Mouse (Mus musculus) G1E-ER4 (cell line): ENCODE results near the gene Sptssb. TPM values are rescaled to one million over a fixed set of nuclear protein-coding genes. Genes with fewer than 3 reads are reported as not detected.

ENCODE experiments used
- GATA1 ChIP-seq: IDR thresholded peaks from one replicate; pipeline ENCODE4 v1.8.0; 2012; ENCODE audit warnings: low read length, inconsistent platforms
- polyA plus RNA-seq: library from polyadenylated mRNA; stranded (reverse); fragments of >175 nt; gene quantifications from 2 replicates; pipeline ENCODE4 v1.2.3, GENCODE M21; 2012

Gene Sptssb
- polyA plus RNA-seq, 1 experiment: not detected

DNA sequence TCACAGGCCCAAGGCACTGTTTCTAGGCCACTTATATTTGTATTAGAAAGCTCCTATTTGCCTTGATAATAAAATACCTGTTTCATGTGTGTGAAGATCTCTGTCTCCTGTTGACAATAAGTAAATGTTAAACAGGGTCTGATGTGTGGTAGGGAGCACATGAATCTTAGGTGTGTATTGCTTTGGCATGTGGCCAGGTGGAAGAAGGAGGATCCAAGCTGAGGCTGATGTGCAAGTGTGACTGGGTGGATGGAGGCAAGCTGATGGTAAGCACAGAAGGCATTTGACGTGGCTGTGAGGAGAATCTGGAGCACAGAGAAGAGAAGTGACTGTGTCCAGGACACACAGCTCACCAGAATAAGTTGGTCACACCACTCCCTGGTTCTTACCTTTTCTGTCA is 60.6 kb downstream of the Sptssb start:
- TF ChIP-seq GATA1: no peak

DNA sequence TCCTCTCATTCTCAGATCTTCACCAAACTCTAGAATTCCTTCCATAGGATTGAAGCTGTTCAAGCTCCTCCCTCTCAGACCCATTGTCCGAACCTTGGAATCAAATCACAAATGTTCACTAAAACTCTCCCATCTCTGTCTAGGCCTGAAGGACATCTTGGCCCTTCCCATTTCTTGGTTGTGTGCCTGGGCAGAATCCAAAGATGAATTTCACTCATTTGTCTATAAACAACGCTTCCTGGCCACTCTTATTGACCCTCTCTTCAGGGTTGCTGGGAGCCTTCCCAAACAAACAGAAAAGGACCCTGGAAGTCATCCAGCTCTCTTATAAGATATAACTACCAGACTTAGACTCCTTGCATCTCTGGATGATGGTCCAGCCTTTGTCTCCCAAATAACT is 61.8 kb downstream of the Sptssb start:
- no peak for TF ChIP-seq GATA1

DNA sequence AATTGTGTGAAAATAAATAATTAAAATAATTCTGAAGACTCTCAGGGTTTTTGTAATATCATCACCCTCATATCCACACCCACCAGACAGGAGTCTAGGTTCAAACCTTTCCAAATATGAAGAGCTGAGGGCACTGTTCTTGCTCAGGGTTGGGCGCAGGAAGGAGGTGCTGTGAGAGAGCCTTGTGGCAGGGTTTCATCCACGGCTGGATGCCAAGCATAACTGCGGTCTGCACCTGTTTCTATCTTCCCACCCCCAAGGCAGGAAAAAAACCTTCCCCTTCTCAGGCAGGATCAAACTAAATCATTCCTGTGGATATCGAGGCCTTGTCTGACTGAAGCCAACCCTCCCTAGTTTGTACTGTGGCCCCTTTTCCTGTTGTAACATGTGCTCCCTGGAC is 62.2 kb downstream of the Sptssb start:
- TF ChIP-seq GATA1: no peak

DNA sequence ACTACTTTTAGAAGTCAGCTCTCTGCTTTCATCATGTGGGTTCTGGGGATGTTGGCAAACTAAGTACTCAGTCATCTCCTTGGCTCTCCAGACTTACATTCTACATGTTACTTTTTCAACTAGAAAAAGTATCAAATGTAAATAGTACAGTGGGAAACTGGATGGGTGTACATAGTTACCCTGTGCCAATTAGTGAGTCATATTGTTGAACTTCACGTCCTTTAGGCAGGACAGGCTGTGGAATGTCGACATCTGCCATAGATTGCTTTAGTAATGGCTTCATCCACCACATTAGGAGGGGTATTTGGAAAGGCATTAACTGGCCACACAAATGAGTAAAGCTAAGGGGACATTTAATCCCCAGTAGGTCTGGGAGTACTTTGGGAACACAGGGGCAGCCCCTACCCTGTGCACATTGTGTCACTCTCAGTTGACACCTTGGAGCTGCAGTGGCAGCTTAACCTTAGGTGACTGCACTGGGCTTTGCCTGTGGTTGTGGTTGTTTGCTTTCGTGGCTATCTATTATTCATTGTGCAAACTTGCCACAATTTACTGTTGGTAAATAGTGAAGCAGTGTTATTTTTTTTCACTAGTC is 66.8 kb downstream of the Sptssb start:
- TF ChIP-seq GATA1: no peak

DNA sequence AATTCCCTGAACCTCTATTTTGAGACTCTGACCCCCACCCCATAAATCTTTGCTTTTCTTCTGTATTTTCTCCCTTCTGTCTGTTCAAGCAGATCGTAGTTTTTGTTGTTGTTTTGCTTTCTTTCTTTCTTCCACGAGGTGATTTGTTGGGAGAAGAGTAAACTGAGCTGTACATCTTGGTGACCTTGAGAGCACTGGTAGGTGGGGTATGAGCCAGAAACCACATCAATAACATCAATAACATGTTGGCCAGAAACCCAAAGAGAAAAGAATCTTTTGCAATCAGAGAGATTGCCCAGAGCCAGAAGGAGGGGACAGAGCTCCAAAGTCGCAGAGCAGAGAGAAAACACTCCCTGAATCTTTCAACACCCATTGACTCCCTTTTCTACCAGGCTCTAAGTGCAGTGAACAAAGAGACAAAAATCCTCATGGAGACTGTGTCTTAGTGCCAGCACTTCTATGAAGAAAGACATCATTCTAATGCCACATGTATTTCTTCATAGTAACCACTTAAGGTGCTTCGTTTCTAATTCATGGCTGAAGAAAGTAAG is 80.4 kb downstream of the Sptssb start:
- TF ChIP-seq GATA1: no peak

DNA sequence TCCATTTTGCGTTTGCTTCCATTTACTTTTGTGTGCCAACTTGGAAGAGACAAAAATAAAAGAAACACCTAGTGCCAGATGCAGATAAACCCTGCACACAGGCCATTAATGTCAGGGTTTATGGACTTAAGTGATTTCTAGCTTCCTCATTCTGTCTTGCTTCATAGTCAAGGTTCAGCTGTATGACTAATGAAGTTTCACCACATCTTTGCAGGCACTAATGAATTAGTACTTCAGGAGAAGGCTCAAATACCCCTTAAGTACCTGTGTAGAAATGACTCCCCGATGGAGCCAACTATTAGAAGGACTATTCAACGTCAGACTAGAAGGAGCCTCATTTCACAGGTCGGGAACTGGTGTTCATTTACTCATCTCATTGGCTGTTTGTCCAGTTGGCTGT is 86.4 kb downstream of the Sptssb start:
- TF ChIP-seq GATA1: no peak

Other genes with a start within 250 kb of the Sptssb start
- 90.7 and 102 TPM in 2 replicates for gene Nmd3, start 138.0 kb downstream of the Sptssb start, polyA plus RNA-seq
- not detected in 2 replicates for gene Otol1, start 147.7 kb upstream of the Sptssb start, polyA plus RNA-seq